Mouse (Mus musculus) CD8-positive naive resting alpha-beta T cell, adult 57 days (primary cell): ENCODE measurements around the gene Nek7. TPM values are rescaled to one million over a fixed set of nuclear protein-coding genes. Genes with fewer than 3 reads are reported as not detected.

Experiments used
- total RNA-seq: library from RNA; stranded (reverse); gene quantifications from one replicate; pipeline ENCODE4 v1.2.4, GENCODE M21; 2023

Gene Nek7
- 39.0 TPM for total RNA-seq

GRCm38 (mm10) chr1:138619996-138620461 lies at the start of gene Nek7:
Gene Nek7 (minus strand): TSS chr1:138620141.

Other genes with a start within 250 kb of the Nek7 start
- not detected for gene Lhx9, start 228.4 kb upstream of the Nek7 start, total RNA-seq
- 6.6 TPM for gene 2310009B15Rik, start 236.7 kb upstream of the Nek7 start, total RNA-seq